10 mouse cellular contexts compared by ENCODE assay signal in genomic region chr12:5143224-5143623, GRCm38 (mm10).
DNase-seq lines count a peak whose midpoint lies in the region; ATAC-seq and TF ChIP-seq lines count a peak whose summit lies in the region.
"Had no signal": no experiment of that assay in that cellular context is flagged by ENCODE, and none has a peak within 500 bp of the region (broad histone marks: within the 10 kb centered on the region; RNA-seq: fewer than 3 reads in every experiment).

No protein-coding gene starts in this region.

- DNase-seq in gastrocnemius, adult 2 months: no peak
- DNase-seq in gastrocnemius, postnatal 25 days: no peak
- no peak for DNase-seq in midbrain, postnatal 0 days (ENCODE audit: low spot score)
- DNase-seq in yolk sac, embryonic 10.5 days (ENCODE audit: low spot score): no peak
- no peak for DNase-seq in heart, adult 9 months (ENCODE audit: low spot score in 2 of 2)
- DNase-seq: liver, embryonic 13.5 days had no signal

- intact Hi-C loops in gastrocnemius, adult 2 months (cut with DNase I): loop anchor here (2.0 to 5.0 kb wide), 4 partner anchors 104 to 308 kb away; no protein-coding TSS in a partner anchor

- no peaks in the 10 kb centered on the region for H3K27me3 ChIP-seq in midbrain, embryonic 12.5 days
- H3K27me3 ChIP-seq in midbrain, postnatal 0 days (ENCODE audit: insufficient read depth, low read length): no peaks in the 10 kb centered on the region
- H3K27me3 ChIP-seq in forebrain, embryonic 15.5 days: no peaks in the 10 kb centered on the region
- no peaks in the 10 kb centered on the region for H3K27me3 ChIP-seq in neural tube, embryonic 12.5 days (replicated peaks)
- H3K27me3 ChIP-seq: liver, embryonic 13.5 days; stomach, embryonic 15.5 days had no signal

- no peaks in the 10 kb centered on the region for H3K36me3 ChIP-seq in midbrain, embryonic 12.5 days
- peaks cover 13% of the 10 kb centered on the region; the same call in 1 of the 2 replicates for H3K36me3 ChIP-seq in midbrain, postnatal 0 days (ENCODE audit: insufficient read depth, low read length)
- no peaks in the 10 kb centered on the region; the same call in 1 of the 2 replicates for H3K36me3 ChIP-seq in forebrain, embryonic 15.5 days
- H3K36me3 ChIP-seq in neural tube, embryonic 12.5 days: no peaks in the 10 kb centered on the region
- H3K36me3 ChIP-seq: liver, embryonic 13.5 days; stomach, embryonic 15.5 days had no signal

- H3K27ac ChIP-seq in gastrocnemius, adult 2 months: 0 out of 2 replicates have a peak overlapping the region, but pooled peaks have one; percentile 24
- no peak overlapping the region for H3K27ac ChIP-seq in midbrain, embryonic 12.5 days (replicated peaks)
- H3K27ac ChIP-seq in midbrain, postnatal 0 days (ENCODE audit: low read depth, low read length): no peak overlapping the region
- H3K27ac ChIP-seq in forebrain, embryonic 15.5 days (replicated peaks): no peak overlapping the region
- H3K27ac ChIP-seq in neural tube, embryonic 12.5 days: no peak overlapping the region
- H3K27ac ChIP-seq: liver, embryonic 13.5 days; stomach, embryonic 15.5 days had no signal

- H3K4me1 ChIP-seq in midbrain, embryonic 12.5 days: peaks cover 28% of the 10 kb centered on the region
- peaks cover 6% of the 10 kb centered on the region; the same call in 1 of the 2 replicates for H3K4me1 ChIP-seq in midbrain, postnatal 0 days (ENCODE audit: insufficient read depth, low read length)
- H3K4me1 ChIP-seq in forebrain, embryonic 15.5 days: peaks cover 27% of the 10 kb centered on the region
- peaks cover 21% of the 10 kb centered on the region for H3K4me1 ChIP-seq in neural tube, embryonic 12.5 days
- H3K4me1 ChIP-seq: liver, embryonic 13.5 days; stomach, embryonic 15.5 days had no signal

- H3K4me2 ChIP-seq in midbrain, embryonic 12.5 days (replicated peaks): no peak overlapping the region
- no peak overlapping the region for H3K4me2 ChIP-seq in midbrain, postnatal 0 days (ENCODE audit: low read depth, low read length, poor library complexity, severe bottlenecking)
- no peak overlapping the region for H3K4me2 ChIP-seq in forebrain, embryonic 15.5 days (replicated peaks)
- H3K4me2 ChIP-seq in neural tube, embryonic 12.5 days (replicated peaks): no peak overlapping the region
- H3K4me2 ChIP-seq: liver, embryonic 13.5 days; stomach, embryonic 15.5 days had no signal

- no peak overlapping the region for H3K4me3 ChIP-seq in gastrocnemius, adult 2 months
- no peak overlapping the region for H3K4me3 ChIP-seq in midbrain, embryonic 12.5 days
- H3K4me3 ChIP-seq in midbrain, postnatal 0 days (ENCODE audit: low read depth, low read length): no peak overlapping the region
- H3K4me3 ChIP-seq in forebrain, embryonic 15.5 days: no peak overlapping the region
- H3K4me3 ChIP-seq in neural tube, embryonic 12.5 days: no peak overlapping the region
- H3K4me3 ChIP-seq: liver, embryonic 13.5 days; stomach, embryonic 15.5 days had no signal

- WGBS in midbrain, embryonic 12.5 days: 70% methylated on average over 5 of the region's 5 CpGs
- 75% methylated on average over 5 of the region's 5 CpGs for WGBS in midbrain, postnatal 0 days
- 42% methylated on average over 5 of the region's 5 CpGs for WGBS in forebrain, embryonic 15.5 days
- 76% methylated on average over 5 of the region's 5 CpGs for WGBS in neural tube, embryonic 12.5 days

- peak; percentile 27; the same call in 1 of the 2 replicates for ATAC-seq in midbrain, embryonic 12.5 days (ENCODE audit: low FRiP score, low read depth)
- ATAC-seq in midbrain, postnatal 0 days (ENCODE audit: low FRiP score): no peak
- 0 out of 2 replicates have a peak, but pooled peaks have one; percentile 9 for ATAC-seq in forebrain, embryonic 15.5 days (replicated peaks)
- ATAC-seq in neural tube, embryonic 12.5 days (ENCODE audit: low FRiP score, low read depth): peak; percentile 43

- no peak overlapping the region for H3K9ac ChIP-seq in midbrain, embryonic 12.5 days (replicated peaks)
- H3K9ac ChIP-seq in midbrain, postnatal 0 days (replicated peaks; ENCODE audit: low read length, poor library complexity, severe bottlenecking): no peak overlapping the region
- no peak overlapping the region for H3K9ac ChIP-seq in forebrain, embryonic 15.5 days (replicated peaks)
- no peak overlapping the region for H3K9ac ChIP-seq in neural tube, embryonic 12.5 days
- H3K9ac ChIP-seq: liver, embryonic 13.5 days; stomach, embryonic 15.5 days had no signal

- H3K9me3 ChIP-seq in midbrain, embryonic 12.5 days: no peaks in the 10 kb centered on the region
- H3K9me3 ChIP-seq in midbrain, postnatal 0 days (ENCODE audit: low read length): no peaks in the 10 kb centered on the region
- H3K9me3 ChIP-seq in forebrain, embryonic 15.5 days: no peaks in the 10 kb centered on the region
- no peaks in the 10 kb centered on the region for H3K9me3 ChIP-seq in neural tube, embryonic 12.5 days
- H3K9me3 ChIP-seq: liver, embryonic 13.5 days; stomach, embryonic 15.5 days had no signal

- no peak for TF ChIP-seq CTCF in gastrocnemius, adult 2 months (IDR thresholded peaks at IDR 0.05)
- no peak for TF ChIP-seq CTCF in midbrain, postnatal 0 days (IDR thresholded peaks at IDR 0.05)
